Mouse (Mus musculus) liver, postnatal 0 days (tissue): ENCODE measurements around the gene Acss1.

Source experiments
- CTCF ChIP-seq: sonication (generic); IDR thresholded peaks from 2 replicates; pipeline ENCODE4 v1.5.1; 2016; ENCODE audit warnings: antibody characterized with exemption, low read depth
- EP300 ChIP-seq: IDR thresholded peaks from 2 replicates; pipeline ENCODE4 v1.6.1; 2016; ENCODE audit warnings: antibody characterized with exemption, low read depth, mild to moderate bottlenecking

DNA sequence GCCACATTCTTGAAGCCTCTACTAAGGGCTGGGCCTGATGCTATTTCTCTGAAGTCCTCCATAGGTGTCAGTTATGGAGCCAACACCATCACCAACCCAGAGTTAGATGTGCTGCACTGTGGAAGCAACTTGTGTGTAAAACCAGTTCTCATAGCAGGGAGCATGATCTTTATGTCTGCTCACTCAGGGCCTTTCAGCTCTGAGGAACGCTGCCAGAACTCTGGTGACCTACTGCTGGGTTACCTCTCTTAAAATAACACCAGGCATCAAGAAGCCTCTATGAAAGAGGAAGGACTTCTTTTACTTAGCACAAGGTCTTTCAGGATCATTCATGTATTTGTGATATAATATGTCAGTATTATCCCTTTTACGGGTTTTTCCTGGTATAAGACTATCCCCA, 66.1 kb downstream of the Acss1 start:
- TF ChIP-seq CTCF (no peak), EP300 (no peak)
